Mouse (Mus musculus) urinary bladder, postnatal 36 days (tissue): Measurements from ENCODE around the gene Clcn5.
A peak's percentile ranks its signal among the peaks of the same experiment; 100 is the strongest.

Source experiments
- DNase-seq, 2 experiments: peaks; one replicate each; pipeline ENCODE4 v3.0.0; 2022; ENCODE audit warnings: low spot score in 2 of 2, mixed read lengths in 1 of 2

Gene Clcn5

GRCm38 (mm10) chrX:7319089-7319721 is at the start of gene Clcn5:
TSS of gene Clcn5 (minus strand) at chrX:7319358.
- peak; percentile 79 to 95 for DNase-seq

- DNase-seq = no peak
These were observed 6.3 kb upstream of the Clcn5 start for GRCm38 (mm10) chrX:7325455-7325854.

- peak; percentile 23 to 59 for DNase-seq
These were observed 3.1 kb upstream of the Clcn5 start for GRCm38 (mm10) chrX:7322288-7322687.

DNA sequence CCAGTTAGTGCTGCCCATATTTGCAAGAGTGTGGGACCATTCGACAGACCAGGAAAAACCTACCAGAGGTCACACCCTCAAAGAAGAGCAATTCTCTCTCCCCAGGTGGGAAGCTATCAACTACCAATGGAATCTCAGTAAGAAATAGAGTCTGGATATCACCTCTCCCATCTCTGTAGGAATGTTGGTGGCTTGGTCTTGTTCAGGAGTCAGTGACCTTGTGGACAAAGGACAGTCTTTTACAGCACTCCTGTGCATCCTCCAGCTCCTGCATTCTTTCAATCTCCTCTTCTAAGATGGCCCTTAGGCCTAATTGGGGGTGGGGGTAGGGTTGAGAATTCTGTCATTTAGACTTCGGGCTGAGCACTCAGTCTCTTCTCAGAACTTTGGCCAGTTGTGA is 1.4 kb upstream of the Clcn5 start:
- DNase-seq = no peak

DNA sequence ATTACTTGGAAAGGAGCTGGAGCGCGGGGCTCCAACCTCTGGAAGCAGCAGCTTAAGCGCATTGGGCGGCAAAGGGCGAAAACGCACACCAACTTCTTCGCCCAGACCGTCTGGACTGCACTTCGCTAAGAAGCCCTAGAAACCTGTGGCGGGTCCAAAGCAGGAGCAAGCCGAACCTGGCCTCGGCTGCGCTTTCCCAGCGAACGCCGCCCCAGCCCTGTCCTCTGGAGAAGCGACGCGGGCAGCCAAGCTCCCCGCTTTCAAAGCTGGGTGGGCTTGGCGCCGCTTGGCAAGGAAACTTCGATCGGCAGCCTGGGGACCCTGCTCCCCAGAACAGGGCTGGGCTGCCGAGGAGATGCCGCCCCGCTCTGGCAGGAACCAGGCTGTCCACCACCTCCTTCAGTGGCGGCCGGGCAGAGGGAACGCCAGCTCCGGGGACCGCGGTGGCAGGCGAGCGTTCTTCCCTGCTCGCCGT is 570 bp downstream of the Clcn5 start:
- DNase-seq = peak in 1 of 2 experiments; percentile 12

DNA sequence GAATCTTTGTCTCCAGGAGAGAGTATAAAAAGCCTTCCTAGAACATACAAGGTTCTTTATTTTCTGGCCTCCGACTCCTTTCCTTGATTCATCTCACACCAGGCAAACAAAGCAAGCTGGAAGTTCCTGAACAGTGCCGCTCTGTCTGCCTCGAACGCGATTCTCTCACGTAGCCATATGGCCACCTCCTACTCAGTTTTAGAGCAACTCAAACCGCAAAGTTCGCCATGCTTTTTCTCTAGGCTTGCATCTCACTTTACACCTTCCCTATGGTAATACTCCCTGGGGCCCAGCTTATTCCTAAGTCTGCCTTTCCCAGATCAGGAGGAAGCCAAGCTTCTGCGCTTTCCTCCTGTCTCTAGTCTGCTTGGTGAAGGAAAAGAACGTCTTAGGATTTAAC is 4.0 kb downstream of the Clcn5 start:
- no peak for DNase-seq

GRCm38 (mm10) chrX:7314645-7315044 is 4.5 kb downstream of the Clcn5 start:
- DNase-seq = no peak

DNA sequence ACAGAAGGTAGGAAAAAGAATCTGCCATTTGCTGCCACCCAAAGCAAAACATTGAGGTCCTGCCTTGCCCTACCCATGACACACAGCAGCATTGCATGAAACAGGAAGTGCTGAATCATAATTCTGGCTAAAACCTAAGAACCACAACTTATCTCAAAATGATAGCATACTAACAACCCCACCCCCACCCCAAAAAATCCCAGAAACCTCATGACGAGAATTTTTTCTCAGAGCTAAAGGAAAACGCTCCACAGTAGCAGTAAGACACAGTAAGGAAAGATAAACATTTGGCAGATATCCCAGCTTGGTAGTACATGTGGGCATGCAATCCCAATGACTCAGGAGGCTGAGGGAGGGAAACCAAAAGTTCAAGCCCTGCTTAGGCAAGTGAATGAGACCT is 10.9 kb downstream of the Clcn5 start:
- DNase-seq = no peak

- DNase-seq = no peak
These were observed 12.3 kb downstream of the Clcn5 start for GRCm38 (mm10) chrX:7306861-7307260.

DNA sequence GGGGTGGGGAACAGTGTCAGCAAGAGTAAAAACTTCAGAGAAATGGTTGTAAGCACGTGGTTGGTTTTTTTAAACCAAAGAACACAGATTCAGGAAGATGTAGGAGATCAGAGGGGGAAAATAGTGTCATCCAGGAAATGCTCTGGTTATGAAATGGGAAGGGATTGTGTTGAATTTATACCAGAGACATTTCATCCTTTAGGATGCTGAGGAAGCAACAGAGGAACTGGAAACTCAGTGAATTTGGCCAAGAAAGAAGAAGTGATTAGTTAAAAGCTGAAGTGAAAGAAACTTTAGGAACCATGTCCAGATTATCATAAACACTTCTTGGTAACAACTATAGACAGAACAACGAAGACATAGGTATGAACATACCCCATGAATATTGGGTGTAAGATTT is 26.2 kb downstream of the Clcn5 start:
- DNase-seq = no peak

GRCm38 (mm10) chrX:7292151-7292768 is 26.9 kb downstream of the Clcn5 start:
- DNase-seq = no peak

DNA sequence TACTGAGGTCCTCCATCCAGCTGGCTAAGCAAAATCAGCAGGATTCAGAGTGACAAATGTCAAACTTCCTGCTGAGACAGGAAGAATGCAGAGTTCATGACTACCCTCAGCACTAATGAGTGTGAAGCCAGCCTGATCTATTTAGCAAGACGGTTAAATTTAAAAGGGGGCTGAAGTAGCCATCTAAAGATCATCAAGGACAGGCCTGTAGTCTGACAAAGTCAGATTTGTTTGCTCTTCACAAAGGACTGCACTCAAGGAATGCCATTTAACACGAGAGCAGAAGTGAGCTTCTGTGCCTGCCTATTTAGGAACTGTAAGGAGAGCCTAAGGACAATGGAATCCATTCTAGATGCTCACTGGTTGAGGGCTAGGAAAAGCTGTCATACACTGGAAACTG is 30.2 kb downstream of the Clcn5 start:
- no peak for DNase-seq

DNA sequence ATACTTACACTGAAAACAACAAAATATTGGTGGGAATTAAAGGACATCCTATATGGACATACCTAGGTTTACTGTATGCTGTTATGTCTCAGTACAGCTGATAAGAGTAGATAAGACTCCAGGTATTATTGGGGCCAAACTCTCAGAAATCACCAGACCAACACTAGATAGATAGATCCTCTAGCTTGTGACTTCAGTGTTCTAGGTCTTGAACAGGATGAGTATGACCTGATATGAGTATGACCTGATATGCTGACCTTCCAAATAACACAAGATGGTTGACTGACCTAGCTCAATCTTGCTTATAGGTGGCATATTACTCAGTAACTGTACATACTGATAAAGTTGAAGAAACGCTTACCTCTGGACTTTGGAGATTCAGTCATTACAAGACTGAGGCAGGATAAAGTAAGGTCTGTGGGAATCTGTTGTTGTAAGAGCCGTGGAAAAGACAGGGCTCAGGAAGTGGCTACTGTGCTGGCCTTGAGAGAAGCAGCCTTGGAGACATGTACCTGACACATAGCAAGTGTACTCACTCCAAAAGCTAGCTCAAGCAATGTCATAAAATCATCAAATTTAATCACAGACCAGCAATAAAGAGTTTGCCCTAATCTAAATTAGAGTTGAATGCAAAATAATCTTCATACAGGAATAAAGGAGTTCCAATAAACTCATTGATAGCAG is 32.0 kb downstream of the Clcn5 start:
- DNase-seq = no peak

GRCm38 (mm10) chrX:7282636-7283035 is 36.5 kb downstream of the Clcn5 start:
- DNase-seq = no peak

GRCm38 (mm10) chrX:7279722-7280121 is 39.4 kb downstream of the Clcn5 start:
- no peak for DNase-seq

- DNase-seq = no peak
These were observed 42.6 kb downstream of the Clcn5 start for GRCm38 (mm10) chrX:7276564-7276963.

DNA sequence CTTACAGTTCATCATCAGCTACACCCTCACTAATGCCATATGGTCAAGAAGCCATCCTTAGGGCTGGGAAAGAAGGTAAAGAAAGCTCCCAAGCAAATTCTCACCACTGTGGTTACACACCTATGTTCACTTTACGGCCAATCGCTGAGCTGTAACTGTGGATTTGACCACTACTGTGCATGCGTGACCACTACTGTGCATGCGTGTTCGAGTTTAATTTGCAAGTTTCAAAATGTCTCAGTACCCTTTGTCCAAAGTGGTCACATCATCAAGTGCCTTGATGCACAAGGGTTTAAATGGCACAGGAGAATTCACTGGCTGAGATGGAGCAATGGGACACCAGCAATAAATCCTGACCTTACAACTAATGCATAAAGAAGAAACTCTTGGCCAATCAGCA is 58.0 kb downstream of the Clcn5 start:
- no peak for DNase-seq

- no peak for DNase-seq
These were observed 58.6 kb downstream of the Clcn5 start for GRCm38 (mm10) chrX:7260400-7261113.

DNA sequence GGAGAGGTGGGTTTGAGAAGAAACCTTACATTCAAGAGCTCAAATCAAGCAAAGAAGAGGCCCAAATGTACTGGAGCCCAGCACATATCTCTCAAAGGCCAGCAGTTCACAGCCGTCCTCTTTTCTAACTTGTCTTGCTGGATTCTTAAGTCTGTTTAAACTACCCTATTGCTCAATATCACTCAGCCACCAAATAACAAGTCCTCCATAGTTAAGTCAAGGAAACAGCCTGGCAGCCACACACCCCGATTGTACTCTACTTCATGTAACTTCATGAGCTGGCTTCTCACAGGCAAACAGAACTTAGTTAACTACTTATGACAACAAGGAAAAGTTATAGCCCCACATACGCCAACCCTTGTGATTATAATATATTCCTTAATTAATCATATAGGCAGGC is 59.4 kb downstream of the Clcn5 start:
- DNase-seq = peak in 1 of 2 experiments; percentile 3

DNA sequence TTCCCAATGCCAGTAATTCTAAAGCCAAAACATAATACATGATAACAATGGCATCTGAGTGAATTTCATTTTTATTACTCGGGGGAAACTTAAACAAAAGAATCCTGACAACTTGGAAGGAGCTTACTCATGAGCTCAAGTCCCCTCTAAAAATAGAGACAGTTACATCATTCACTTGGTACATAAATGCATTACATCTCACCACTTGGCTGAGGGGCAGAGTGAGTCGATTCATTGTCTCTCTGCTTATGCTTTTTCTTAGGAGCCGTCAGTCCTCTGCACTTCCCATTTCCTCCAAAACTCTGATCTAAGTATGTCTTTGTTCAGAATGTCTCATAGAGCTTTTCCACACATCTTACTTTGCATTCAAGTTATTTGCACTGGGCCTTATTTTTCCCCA is 63.1 kb downstream of the Clcn5 start:
- no peak for DNase-seq

GRCm38 (mm10) chrX:7204099-7204498 is 115.1 kb downstream of the Clcn5 start:
- no peak for DNase-seq

DNA sequence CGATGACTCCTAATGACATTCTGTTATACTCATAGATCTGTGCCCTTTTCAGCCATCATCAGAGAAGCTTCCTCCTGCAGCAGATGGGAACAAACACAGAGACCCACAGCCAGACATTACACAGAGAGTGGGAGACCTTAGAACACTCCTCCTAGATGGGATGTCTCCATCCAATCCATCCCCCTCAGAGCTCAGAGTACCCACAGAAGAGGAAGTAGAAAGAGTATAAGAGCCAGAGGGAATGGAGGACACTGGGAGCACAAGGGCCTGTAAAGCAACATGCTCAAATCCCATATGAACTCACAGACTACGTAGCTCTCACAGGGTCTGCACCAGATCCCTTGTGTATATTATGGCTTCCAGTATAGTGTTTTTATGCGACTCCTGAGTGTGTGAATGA is 115.6 kb downstream of the Clcn5 start:
- no peak for DNase-seq
